Mouse (Mus musculus) retina, embryonic 14.5 days (tissue): ENCODE measurements around the gene Cfap43.
"Not testable (repeated sequence)": the region's sequence is repeated elsewhere in the genome, so short reads cannot be mapped to it uniquely, and the experiment has no call there.

ENCODE experiments used
- DNase-seq: peaks from one replicate; pipeline ENCODE4 v3.0.0-alpha.2; 2015; ENCODE audit warnings: low spot score

Cfap43 gene

DNA sequence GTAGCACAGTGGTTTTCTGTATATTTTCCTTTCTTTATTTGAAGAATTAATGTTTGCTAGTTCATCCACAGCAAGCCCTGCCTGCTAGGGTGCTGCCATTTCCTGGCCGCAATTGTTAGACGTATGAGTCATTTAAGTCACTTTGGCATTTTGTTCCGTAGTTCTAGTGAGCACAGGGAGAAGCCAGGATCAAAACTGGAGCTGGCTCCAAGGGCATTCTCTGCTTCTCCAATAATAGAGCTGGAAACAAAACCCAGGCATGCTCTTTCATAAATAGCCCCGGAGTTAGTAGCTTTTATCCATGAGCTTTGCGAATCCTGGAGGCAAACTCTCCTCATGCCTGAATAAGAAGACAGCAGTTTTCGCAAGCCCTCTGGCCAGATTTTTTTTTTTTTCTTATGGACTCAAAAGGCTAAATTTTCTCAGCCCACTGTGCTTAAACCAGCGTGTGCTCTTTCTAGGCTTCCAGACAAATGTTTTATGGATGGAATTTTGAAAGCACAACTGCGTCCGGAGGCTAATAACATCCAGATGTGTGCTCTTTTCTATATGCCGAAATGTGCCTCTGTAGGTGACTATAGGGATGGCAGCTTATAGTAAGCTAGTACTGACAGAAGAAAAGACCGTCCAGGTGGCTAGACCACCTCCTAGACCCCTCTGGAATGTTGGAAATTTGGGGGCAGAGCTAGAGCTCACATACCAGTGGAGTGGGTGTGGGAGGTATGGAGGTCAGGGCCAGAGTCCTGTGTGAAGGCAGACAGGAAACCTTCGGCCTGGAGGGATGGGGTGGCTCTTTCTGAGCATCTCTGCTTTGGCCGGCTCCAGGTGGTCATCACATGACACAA, 64.9 kb downstream of the Cfap43 start:
- no peak for DNase-seq

DNA sequence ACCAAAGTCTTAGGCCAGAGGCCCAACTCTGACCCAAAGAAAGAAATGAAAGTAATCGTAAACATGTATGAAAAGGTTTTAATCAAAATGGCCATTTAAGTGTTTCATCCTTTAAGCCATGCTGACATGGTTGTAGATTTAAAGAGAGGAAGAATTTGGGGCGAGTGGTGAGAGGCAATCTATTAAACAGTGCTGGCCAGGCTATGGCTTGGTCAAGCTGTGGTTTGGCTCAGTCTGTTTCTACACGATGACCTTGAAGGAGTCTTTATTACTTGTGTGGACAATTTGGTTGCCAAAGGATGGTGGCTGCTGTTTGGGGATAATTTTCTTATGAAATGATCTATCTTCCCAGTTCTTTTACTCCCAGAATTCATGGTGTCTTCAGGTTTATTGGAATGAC, 66.0 kb downstream of the Cfap43 start:
- DNase-seq: no peak

- not testable (repeated sequence) for DNase-seq
Measured at GRCm38 (mm10) chr19:47852131-47852530, 67.0 kb downstream of the Cfap43 start.

GRCm38 (mm10) chr19:47849735-47850134, 69.4 kb downstream of the Cfap43 start:
- DNase-seq: no peak

DNA sequence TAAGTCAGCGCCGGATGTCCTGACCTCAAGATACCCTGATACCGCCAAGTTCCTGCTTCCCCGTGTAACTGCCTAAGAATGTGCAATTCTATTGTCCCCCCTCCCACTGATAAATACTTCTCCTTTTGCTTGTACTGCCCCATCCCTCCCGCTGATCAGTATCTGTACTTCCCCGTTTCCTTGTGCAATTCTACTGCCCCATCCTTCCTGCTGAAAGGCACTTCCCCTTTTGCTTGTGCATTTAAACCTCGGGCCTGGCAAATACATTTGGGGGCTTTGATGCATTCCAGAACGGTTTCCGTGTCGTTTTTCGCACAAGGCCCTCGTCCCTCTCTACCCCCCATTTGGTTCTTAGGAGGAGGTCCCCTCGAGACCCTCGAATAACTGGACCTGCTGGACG, 77.9 kb downstream of the Cfap43 start:
- DNase-seq: not testable (repeated sequence)

DNA sequence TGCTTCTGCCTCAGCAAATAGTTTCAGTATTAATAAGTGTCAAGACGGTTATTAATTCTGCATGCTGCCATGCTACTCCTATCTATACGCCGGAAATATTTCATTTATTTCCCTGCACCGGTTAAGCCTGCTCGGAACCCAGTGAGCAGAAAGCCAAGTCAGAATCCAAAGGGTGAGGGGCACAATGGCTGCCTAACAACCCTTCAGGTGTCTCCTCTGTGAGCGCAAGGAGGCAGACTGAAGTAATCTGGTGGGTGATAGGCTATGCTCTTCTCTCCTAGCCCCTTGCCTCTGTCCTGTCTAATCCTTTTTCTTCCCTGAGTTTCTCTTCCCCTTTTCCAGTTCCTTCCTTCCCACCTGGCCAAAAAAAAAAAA, 81.6 kb downstream of the Cfap43 start:
- no peak for DNase-seq

DNA sequence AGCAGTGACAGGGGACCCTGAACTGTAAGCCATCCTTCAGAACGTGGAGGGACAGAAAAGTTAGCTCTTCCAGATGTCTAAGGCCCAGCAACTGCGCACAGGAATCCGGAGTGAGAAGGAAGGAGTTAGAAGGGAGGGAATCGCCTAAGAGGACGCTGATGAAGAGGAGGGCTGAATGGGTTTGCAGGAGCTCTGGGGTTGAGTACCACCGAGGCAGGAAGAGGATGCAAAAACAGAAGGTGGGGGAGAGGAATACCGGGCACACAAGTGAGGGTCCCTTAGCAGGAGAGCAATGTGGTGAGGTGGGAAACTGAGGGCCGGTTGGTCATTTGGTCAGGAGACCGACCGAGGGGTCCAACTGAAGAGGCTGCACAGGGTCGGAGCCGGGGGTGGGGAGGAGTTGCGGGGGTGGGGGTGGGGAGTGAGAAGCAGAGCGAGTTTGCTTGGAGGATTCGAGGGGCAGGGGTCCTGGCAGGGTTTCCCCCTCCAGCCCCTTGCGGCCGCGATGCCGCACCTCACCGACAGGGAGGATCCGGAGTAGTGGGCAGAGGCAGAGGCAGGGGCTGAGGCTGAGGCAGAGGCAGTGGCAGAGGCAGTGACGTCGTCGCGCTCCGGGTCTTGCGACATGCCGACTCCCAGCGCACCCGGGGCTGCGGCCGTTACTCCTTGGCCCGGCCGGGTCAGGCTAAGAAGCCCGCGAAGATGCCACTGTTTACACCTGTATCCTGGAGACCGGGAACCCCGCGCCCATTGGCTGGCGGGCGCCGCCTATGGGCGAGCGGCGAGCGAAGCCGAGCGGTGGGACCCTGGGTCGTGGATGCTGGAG, 82.2 kb downstream of the Cfap43 start:
- peak; percentile 86 for DNase-seq

DNA sequence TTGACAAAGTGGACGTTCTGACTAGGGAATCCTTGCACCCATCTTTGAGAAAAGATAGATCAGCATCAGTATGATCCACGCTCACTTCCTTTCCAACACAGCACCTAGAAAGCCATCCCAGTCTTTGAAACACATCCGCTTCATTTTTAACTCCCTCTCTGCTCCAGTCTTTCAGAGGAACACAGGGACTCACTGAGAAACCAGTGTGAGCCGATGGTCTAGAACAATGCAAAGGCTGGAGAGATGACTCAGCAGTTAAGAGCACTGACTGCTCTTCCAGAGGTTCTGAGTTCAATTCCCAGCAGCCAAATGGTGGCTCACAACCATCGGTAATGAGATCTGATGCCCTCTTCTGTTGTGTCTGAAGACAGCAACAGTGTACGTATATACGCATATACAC, 83.3 kb downstream of the Cfap43 start:
- DNase-seq: no peak

GRCm38 (mm10) chr19:47834614-47835013, 84.5 kb downstream of the Cfap43 start:
- DNase-seq: no peak

- DNase-seq: no peak
Measured at GRCm38 (mm10) chr19:47832316-47832715, 86.8 kb downstream of the Cfap43 start.

- DNase-seq: no peak
Measured at GRCm38 (mm10) chr19:47831111-47831510, 88.0 kb downstream of the Cfap43 start.

DNA sequence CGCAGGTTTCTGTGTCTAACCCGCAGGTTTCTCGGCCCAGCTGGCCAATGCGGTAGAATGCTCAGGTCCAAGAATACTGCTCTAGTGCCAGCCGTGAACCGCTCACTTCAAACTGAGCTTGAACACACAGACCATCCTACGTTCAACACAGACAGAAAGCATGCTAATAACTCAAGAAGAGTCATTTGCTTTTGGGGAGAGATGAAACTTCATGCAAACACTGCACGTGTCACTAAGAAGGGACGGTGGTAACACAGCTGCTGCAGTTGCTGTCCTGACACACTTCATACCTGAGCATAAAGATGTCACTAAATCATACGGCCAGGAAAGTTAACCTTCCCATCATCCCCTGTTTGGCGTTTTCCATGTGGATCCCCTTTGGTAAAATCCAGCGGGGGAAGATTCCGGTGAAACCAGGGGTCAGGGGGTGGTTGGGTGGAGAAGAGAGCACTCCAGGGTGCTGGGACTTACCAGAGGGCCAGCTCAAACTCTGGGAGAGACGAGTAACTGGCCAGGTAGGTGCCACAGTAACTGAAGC, 89.1 kb downstream of the Cfap43 start:
- no peak for DNase-seq

- DNase-seq: no peak
Measured at GRCm38 (mm10) chr19:47824026-47824425, 95.1 kb downstream of the Cfap43 start.

DNA sequence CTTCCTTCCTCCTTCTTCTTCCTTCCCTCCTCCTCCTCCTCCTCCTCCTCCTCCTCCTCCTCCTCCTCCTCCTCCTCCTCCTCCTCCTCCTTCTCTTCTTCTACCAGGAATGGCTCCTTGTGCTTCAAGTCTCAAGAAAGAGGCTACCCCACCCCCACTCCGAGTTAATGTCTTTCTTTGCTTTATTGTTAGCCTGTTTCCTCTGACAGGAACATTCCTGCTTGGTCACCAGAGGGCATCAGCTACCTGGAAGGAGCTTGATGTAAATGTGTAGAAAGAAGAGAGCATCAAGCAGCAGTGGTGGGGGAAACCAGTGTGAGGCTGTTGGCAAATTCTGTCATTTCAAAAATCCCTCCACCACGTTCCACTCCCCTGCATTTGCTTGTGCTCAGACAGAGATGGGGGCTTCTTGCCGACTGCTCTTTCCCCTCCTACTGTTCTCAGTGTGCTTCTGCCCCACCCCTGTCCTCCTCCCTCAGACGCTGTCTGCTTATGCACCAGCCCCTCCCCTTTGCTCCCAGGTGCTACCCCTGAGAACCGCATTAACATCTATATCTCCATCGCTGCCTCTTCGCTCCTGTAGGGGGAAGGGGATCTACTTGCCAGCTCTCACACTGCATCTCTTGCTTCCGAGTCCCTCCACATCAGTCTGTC, 96.8 kb downstream of the Cfap43 start:
- DNase-seq: peak; percentile 29

DNA sequence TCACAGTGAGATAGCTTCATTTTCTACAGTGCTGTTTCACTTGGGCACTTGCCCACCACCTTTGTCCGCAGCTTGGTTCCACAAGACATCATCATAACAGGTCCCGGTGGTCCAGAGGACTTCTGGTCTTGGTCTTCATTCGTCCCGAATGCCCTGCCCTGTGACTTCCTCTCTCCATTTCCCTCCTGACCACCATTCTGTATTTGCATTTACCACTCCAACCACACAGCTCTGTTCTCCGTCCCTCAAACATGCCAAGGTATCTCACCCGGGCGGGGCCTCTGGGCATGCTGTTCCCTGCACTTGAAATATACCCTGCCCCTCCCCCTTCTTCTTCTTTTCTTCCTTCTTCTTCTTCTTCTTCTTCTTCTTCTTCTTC, 97.6 kb downstream of the Cfap43 start:
- no peak for DNase-seq

DNA sequence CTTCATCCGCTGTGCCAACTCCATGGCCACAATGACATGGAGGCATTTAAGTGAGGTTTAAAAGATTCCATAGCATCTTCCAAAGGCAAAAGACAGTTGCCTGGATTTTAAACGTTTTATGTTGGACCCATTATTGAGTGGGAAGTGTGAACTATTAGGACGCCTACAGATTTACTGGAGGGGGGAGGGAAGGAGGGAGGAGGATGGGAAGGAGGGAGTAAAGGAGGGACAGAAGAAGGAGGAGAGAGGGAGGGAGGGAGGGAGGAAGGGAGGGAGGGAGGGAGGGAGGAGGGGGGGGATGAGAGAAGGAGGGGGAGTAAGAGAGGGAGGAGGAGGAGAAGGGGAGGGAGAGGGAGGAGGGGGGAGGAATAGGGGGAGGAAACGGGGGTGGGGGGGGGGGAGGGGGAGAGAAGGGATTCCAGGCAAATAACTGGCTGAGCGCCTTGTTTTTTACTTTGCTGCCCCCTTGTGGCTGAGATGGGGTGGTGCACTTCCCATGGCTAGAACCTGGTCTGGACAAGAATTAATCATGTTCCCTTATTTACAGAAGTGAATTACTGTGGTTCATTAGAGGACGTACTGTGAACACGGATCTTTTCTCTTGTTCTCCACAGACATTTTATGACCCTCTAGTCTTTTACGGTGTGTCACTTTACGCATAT, 98.1 kb downstream of the Cfap43 start:
- peak; percentile 87 for DNase-seq

DNA sequence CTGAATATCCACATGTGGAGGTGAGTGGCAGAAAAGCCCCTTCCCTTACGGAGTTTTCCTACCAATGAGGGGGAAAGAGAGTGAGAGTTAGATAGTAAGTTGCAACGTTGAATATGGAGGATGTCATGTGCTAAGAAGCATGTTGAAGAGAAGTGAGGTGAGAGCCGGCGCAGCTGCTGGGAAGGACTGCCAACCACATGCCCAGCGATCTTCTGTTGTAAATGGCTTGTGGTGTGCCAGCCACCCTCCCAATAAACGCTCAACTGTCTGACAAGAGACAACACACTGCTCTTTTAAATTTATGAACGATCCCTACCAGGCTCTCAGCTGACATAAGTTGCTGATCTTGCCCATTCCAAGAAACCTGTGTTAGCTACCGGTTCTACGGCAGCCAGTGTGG, 101.4 kb downstream of the Cfap43 start:
- no peak for DNase-seq

DNA sequence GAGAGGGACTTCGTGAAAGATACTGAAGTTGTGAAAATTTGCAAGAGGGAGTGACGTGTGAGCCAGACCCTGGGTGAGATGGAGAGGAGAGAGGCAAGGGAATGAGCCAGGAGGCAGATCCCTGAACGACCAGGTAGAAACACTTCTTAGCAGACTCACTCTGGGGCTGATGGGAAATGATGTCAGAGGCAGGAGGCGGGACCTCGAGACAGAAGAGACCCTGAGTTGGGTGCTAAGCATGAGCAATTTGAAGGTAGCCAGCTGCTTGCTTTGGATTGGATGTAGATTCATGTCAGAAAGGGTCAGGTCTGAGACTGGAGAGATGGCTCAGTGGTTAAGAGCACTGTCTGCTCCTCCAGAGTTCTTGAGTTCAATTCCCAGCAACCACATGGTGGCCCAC, 104.4 kb downstream of the Cfap43 start:
- no peak for DNase-seq

DNA sequence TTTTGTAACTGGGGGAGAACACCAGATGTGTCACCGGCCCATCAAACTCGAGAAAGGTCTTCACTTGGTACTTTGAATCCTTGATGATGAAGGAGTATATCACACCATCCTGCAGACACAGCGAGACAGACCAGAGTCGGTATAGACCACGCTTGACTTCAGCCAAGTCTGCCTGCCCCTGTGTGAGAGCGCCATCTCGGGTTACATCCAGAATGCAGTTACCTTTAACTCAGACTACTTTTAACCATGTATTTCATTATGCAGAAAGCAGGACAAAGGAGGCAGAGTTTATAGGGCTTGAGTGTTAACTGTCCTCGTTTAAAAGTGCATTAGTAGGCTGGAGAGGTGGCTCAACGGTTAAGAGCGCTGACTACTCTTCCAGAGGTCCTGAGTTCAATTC, 107.0 kb downstream of the Cfap43 start:
- no peak for DNase-seq

- DNase-seq: no peak
Measured at GRCm38 (mm10) chr19:47798583-47798982, 120.5 kb downstream of the Cfap43 start.

- no peak for DNase-seq
Measured at GRCm38 (mm10) chr19:47796699-47797098, 122.4 kb downstream of the Cfap43 start.
